Mouse (Mus musculus): ENCODE measurements at regions not wholly inside any gene's neighbourhood (a gene's known extent, or its start where the extent isn't known, plus 50 kb on each side); places are given as distances from the start of the nearest gene placed in this dataset.

DNA sequence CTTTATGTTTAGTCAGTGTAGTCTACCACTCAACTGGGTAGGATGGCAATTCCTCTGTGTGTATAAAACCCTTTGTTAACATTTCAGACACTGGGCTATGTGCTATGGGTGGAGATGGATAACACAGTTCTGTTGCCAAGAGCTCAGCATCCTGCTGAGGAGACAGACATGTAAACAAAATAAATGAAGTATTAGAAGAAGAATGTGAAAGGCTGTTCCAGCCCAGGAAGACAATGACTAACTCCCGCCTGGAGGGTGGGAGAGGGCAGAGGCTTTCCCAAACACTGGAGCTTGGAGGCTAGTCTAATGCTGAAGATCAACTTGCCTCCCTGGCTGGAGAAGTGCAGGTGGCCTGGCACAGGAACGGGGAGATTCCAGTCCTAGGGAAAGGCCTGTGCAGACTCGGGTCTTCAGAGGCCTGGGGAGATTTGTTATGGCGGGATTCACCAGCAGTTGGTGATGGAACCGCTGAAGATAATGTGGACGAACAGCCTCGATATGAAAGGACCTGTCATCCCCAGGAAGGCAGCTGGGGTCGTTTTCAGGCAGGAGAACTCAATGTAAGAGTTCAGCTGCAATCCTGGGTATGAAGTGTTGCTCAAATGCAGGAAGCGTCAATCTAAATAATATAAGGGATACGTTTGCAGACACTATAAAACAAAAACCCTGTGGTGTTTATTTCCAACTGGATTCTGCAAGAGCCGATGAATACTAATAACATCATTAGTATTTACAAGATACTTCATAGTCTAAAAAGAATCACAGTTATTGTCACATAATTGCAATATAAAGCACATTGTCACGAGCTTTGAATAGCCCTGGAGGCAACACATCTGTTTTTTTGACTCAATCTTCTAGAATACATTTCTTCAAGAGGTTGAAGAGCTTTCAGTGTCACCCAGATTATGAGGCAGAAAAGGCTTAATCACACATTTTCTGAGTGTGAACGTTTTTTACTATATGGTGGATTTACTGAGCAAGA is 498.8 kb upstream of the Btbd3 start:
- Histone ChIP-seq H3K4me1 (ENCODE audit: control insufficient read depth, insufficient read depth, low read length) (no peaks in the 10 kb centered on the region), H3K4me3 (replicated peaks; ENCODE audit: insufficient read depth, low read depth, low read length) (no peak overlapping the region), H3K27me3 (ENCODE audit: control insufficient read depth, insufficient read depth, low read length) (no peaks in the 10 kb centered on the region), H3K27ac (ENCODE audit: insufficient read depth, low read length) (no peak overlapping the region)
- WGBS, result 34% methylated on average over 13 of the region's 13 CpGs
- DNase-seq, result no peak
- TF ChIP-seq CTCF (IDR thresholded peaks at IDR 0.05; ENCODE audit: borderline replicate concordance, insufficient read depth, low read depth, low read length), result no peak
- TF ChIP-seq POLR2A (IDR thresholded peaks at IDR 0.05; ENCODE audit: borderline replicate concordance, insufficient read depth, low read length), result no peak

DNA sequence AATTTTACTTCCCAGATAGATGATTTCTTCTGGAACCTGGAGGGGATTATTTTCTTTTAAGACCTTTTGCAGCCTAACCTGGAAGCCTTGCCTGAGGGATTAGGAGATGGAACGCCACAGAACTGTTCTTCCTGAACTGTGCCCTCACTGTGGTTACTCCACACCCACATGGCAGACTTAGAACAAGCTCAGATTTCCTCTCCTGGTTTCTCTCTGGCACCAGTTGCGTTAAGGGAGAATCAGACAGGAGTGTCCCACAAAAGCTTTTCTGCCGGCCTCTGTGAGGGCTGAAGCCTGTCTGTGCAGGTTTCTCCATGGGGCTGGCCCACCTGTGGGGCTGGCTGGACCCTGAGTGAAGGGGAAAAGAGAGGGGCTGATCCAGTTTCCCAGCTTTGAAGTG is 500.1 kb upstream of the Btbd3 start:
- Histone ChIP-seq H3K27me3 (ENCODE audit: control insufficient read depth, insufficient read depth, low read length) (no peaks in the 10 kb centered on the region), H3K4me1 (ENCODE audit: control insufficient read depth, insufficient read depth, low read length) (no peaks in the 10 kb centered on the region), H3K27ac (ENCODE audit: insufficient read depth, low read length) (no peak overlapping the region), H3K4me3 (replicated peaks; ENCODE audit: insufficient read depth, low read depth, low read length) (no peak overlapping the region)
- no peak for TF ChIP-seq POLR2A (IDR thresholded peaks at IDR 0.05; ENCODE audit: borderline replicate concordance, insufficient read depth, low read length)
- no peak for TF ChIP-seq CTCF (IDR thresholded peaks at IDR 0.05; ENCODE audit: borderline replicate concordance, insufficient read depth, low read depth, low read length)
- WGBS, result 22% methylated on average over 3 of the region's 3 CpGs
- DNase-seq, result no peak

DNA sequence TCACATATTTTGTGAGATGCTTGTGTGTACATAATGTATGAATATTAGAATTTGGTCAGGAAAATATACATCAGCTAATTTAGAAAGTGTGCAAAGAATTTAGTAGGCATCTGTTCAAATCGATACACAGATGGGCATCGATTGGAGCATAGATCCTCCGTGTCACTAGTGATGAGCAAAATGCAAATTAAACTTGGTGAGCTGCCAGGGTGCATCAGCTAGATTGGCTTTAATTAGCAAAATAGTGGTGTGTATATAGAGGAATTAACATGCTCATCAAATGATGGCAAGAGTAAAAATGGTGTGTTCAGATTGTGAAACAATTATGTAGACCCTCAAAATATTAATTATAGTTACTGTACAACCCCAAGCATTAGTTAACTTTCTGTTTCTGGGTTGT is 501.9 kb upstream of the Btbd3 start:
- no peak overlapping the region for H3K4me3 ChIP-seq (replicated peaks; ENCODE audit: insufficient read depth, low read depth, low read length)

DNA sequence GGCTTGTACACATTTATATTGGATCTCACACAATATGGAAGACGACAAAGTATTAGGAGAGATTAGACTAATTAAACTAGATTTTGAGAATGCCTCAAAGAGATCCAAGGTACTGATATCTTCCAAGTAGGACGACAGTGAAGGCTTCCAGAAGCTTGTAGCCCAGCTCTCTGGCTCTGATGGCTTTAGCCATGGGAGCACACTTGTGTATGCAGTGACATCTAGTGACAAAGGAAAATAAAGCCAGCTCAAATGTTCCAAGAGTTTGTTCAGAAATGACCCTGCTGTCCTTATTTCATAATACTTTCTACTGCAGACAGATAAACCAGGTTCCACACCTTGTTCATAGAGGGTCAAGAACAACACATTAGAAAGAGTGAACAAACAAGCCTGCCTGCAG is 524.0 kb upstream of the Btbd3 start:
- H3K27ac ChIP-seq (ENCODE audit: insufficient read depth, low read length), result no peak overlapping the region
- 4% methylated on average over 2 of the region's 2 CpGs for WGBS
- no peaks in the 10 kb centered on the region for H3K27me3 ChIP-seq (ENCODE audit: control insufficient read depth, insufficient read depth, low read length)
- H3K4me1 ChIP-seq (ENCODE audit: control insufficient read depth, insufficient read depth, low read length), result no peaks in the 10 kb centered on the region
- no peak overlapping the region for H3K4me3 ChIP-seq (replicated peaks; ENCODE audit: insufficient read depth, low read depth, low read length)
- TF ChIP-seq POLR2A (IDR thresholded peaks at IDR 0.05; ENCODE audit: borderline replicate concordance, insufficient read depth, low read length) (no peak), CTCF (IDR thresholded peaks at IDR 0.05; ENCODE audit: borderline replicate concordance, insufficient read depth, low read depth, low read length) (peak; percentile 61; the same call in 1 of the 2 replicates)
- peak; percentile 17 to 50 for DNase-seq

More for the DNA sequence above, 501.9 kb upstream of the Btbd3 start:
- no peak for DNase-seq
- WGBS, result 27% methylated on average over 3 of the region's 3 CpGs
- H3K27ac ChIP-seq (ENCODE audit: insufficient read depth, low read length), result no peak overlapping the region
- H3K4me1 ChIP-seq (ENCODE audit: control insufficient read depth, insufficient read depth, low read length), result no peaks in the 10 kb centered on the region
- TF ChIP-seq POLR2A (IDR thresholded peaks at IDR 0.05; ENCODE audit: borderline replicate concordance, insufficient read depth, low read length), result no peak
- no peak for TF ChIP-seq CTCF (IDR thresholded peaks at IDR 0.05; ENCODE audit: borderline replicate concordance, insufficient read depth, low read depth, low read length)
- no peaks in the 10 kb centered on the region for H3K27me3 ChIP-seq (ENCODE audit: control insufficient read depth, insufficient read depth, low read length)

DNA sequence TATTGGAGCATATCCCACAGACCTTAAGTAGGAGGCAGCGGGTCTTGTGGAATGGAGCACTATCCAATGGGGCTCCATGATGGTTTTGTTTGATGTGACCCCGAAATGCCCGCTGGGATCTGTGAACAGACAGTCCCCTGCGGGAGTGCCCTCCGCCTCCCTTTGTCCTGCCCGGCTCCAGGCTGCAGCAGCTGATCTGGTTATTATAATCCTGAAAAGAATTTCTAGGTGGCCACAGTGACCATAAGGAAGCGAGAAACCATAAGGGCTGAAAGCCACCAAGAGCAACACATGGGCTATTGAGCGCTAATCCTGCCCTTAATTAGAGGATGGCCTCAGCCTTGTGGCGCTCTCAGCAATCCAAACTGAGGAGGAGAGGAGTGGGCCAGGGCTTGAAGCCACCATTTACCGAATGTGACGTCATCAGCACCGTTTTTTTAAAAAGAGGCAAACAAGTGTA is 525.9 kb upstream of the Btbd3 start:
- 40% methylated on average over 12 of the region's 12 CpGs for WGBS
- H3K27ac ChIP-seq (ENCODE audit: insufficient read depth, low read length), result no peak overlapping the region

DNA sequence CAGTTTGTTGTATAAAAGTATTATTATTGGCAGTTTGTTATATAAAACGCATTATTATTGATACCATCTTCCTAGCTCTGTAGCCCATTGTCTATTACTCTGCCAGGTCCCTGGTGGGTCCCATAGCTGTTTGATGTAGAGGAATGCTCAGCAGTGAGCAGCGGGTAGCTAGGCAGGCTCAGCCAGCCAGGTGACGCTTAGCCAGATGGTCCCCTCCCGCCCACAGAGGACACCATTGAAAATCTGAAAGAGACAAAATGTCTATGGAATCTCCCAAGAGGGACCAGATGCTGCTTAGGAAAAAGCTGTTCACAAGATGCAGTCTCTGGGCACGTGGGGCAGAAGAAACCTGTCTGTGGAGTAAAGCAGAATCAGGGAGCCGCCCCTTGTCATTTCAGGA is 526.5 kb upstream of the Btbd3 start:
- WGBS, result 13% methylated on average over 6 of the region's 6 CpGs
- DNase-seq, result peak; percentile 63 to 78
- Histone ChIP-seq H3K4me3 (replicated peaks; ENCODE audit: insufficient read depth, low read depth, low read length) (no peak overlapping the region), H3K27ac (ENCODE audit: insufficient read depth, low read length) (no peak overlapping the region), H3K4me1 (ENCODE audit: control insufficient read depth, insufficient read depth, low read length) (no peaks in the 10 kb centered on the region), H3K27me3 (ENCODE audit: control insufficient read depth, insufficient read depth, low read length) (no peaks in the 10 kb centered on the region)
- TF ChIP-seq POLR2A (IDR thresholded peaks at IDR 0.05; ENCODE audit: borderline replicate concordance, insufficient read depth, low read length) (no peak), CTCF (IDR thresholded peaks at IDR 0.05; ENCODE audit: borderline replicate concordance, insufficient read depth, low read depth, low read length) (no peak)

More for the DNA sequence above, 525.9 kb upstream of the Btbd3 start:
- DNase-seq, result peak; percentile 14 to 22
- no peaks in the 10 kb centered on the region for H3K4me1 ChIP-seq (ENCODE audit: control insufficient read depth, insufficient read depth, low read length)
- H3K4me3 ChIP-seq (replicated peaks; ENCODE audit: insufficient read depth, low read depth, low read length), result no peak overlapping the region
- no peak for TF ChIP-seq CTCF (IDR thresholded peaks at IDR 0.05; ENCODE audit: borderline replicate concordance, insufficient read depth, low read depth, low read length)
- TF ChIP-seq POLR2A (IDR thresholded peaks at IDR 0.05; ENCODE audit: borderline replicate concordance, insufficient read depth, low read length), result no peak
- no peaks in the 10 kb centered on the region for H3K27me3 ChIP-seq (ENCODE audit: control insufficient read depth, insufficient read depth, low read length)

DNA sequence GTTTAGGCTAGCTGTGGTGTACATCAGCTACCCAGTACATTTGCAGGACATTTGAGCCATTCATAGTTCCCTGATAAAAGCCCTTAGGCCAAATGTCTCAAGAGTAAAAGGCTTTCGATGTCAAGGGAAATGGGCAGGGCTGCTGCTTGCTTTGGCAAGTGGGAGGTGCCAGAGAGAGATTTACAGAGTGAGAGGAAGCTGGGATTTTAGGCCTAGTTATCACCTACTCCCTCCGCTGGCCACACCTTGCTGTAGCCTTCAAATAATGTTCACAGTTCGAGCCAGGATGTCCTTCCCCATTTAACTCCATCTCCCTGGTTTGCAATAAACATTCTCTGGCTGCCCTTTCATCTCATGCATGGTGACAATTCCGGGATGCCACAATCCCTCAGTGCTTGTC is 527.2 kb upstream of the Btbd3 start:
- WGBS, result 78% methylated on average over 4 of the region's 4 CpGs
- H3K4me1 ChIP-seq (ENCODE audit: control insufficient read depth, insufficient read depth, low read length), result no peaks in the 10 kb centered on the region

DNA sequence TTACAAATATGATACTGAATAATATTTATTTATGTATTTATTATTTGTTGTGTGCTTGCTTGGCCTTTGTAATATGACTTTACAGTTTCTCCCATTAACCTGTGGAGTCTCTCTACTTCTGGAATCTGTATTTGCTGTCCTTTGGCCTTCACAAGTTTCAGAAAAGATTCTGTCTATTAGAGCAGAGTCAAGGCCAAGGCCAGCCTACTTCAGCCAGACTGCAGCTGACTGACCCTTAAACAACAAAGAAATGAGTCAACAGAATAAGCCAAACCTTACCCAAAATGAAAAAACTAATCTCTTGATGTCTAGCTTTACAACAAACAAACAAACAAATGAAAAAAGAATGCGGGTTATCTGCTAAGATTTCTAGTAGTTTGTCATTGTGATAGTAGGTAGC is 532.7 kb upstream of the Btbd3 start:
- TF ChIP-seq POLR2A (IDR thresholded peaks at IDR 0.05; ENCODE audit: borderline replicate concordance, insufficient read depth, low read length), result no peak
- no peak for TF ChIP-seq CTCF (IDR thresholded peaks at IDR 0.05; ENCODE audit: borderline replicate concordance, insufficient read depth, low read depth, low read length)
- no peak for DNase-seq
- no peaks in the 10 kb centered on the region for H3K4me1 ChIP-seq (ENCODE audit: control insufficient read depth, insufficient read depth, low read length)
- 96% methylated on average over 1 of the region's 1 CpGs for WGBS
- H3K27me3 ChIP-seq (ENCODE audit: control insufficient read depth, insufficient read depth, low read length), result no peaks in the 10 kb centered on the region
- H3K27ac ChIP-seq (ENCODE audit: insufficient read depth, low read length), result no peak overlapping the region
- no peak overlapping the region for H3K4me3 ChIP-seq (replicated peaks; ENCODE audit: insufficient read depth, low read depth, low read length)

More for the DNA sequence above, 527.2 kb upstream of the Btbd3 start:
- no peak overlapping the region for H3K4me3 ChIP-seq (replicated peaks; ENCODE audit: insufficient read depth, low read depth, low read length)
- H3K27ac ChIP-seq (ENCODE audit: insufficient read depth, low read length), result no peak overlapping the region
- no peak for DNase-seq
- no peaks in the 10 kb centered on the region for H3K27me3 ChIP-seq (ENCODE audit: control insufficient read depth, insufficient read depth, low read length)
- no peak for TF ChIP-seq POLR2A (IDR thresholded peaks at IDR 0.05; ENCODE audit: borderline replicate concordance, insufficient read depth, low read length)
- no peak for TF ChIP-seq CTCF (IDR thresholded peaks at IDR 0.05; ENCODE audit: borderline replicate concordance, insufficient read depth, low read depth, low read length)

All from cerebellum, adult 2 months (tissue).